Mouse (Mus musculus) layer of hippocampus, postnatal 36 days (tissue): ENCODE data around the gene Zfy1. TPM values are rescaled to one million over a fixed set of nuclear protein-coding genes. Genes with fewer than 3 reads are reported as not detected.
"Not testable (repeated sequence)": the region's sequence is repeated elsewhere in the genome, so short reads cannot be mapped to it uniquely, and the experiment has no call there.

Experiments
- DNase-seq, 2 experiments: peaks; one replicate each; pipeline ENCODE4 v3.0.0; 2022
- total RNA-seq, 2 experiments: library from RNA; stranded (reverse); gene quantifications; 2 replicates each; pipeline ENCODE4 v1.2.3; 2021

The Zfy1 gene
- total RNA-seq, result not detected

DNA sequence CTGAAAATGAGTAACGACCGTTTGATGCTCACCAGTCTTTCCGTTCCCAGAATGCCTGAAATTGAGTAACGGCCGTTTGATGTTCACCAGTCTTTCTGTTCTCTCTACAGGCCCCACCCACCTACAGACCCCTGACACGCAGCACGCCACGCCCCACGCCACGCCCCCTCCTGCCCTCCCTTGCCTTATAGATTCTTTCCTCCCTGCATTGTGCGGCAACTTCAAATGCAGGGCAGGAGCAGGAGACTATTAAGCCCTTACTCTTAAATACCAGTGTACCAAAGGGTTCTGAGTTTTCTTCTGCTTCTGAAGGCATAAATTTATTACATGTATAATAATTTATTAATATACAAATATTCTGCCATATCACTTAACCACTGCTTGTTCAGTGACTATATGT is at the start of gene Zfy1:
Zfy1 (minus strand) TSS at position 101 of the 400 bp plus-strand sequence.
- not testable (repeated sequence) for DNase-seq

- no peak for DNase-seq
Observed at GRCm38 (mm10) chrY:818396-818795, 21.2 kb upstream of the Zfy1 start, which contains the start of gene Uba1y. Uba1y (plus strand) TSS chrY:818649.

DNA sequence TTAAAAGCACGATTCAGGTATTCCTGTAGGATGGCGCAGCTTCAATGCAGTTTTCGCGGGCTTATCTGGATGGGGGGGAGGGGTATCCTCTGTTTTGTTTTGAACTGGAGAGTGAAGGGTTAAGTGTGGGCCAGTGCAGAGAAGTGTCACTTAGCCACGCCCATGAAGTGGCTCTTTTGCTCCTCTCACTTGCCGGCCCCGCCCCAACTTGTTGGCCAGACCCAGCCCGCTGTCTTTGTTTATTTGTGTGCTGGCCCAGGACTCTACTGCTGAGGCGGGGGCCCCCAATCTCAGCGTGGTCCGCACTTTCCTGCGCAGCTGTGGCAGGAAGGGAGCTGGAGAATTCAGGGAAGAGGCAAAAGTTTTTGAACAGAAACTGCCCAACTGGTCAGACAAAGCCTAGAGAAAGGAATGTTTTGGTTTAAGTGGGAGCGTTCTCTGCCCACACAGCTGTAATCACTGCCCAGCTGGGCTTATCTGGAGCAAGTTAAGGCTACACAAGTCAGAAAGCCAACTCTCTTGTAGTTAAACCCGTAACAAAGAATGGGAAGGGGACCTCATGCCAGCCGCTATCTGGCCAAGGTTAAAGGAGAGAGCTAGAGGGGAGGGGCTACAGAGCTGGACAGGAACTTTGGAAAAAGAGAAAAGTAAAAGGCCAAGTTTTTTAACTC is 11.9 kb upstream of the Zfy1 start:
- DNase-seq, result no peak

Other genes starting within 250 kb of the Zfy1 start
- gene Uba1y, start 21.2 kb upstream of the Zfy1 start, total RNA-seq, result not detected
- 10 to 100 TPM in 1 of 2 experiments, not detected in 1; 21.5 TPM for gene Kdm5d, start 100.4 kb upstream of the Zfy1 start, total RNA-seq
- 10 to 100 TPM in 1 of 2 experiments, not detected in 1; 74.5 TPM for gene Eif2s3y, start 213.1 kb upstream of the Zfy1 start, total RNA-seq